Mouse (Mus musculus) frontal cortex, adult (tissue): ENCODE results near the gene Fam198a.
A peak's percentile ranks its signal among the peaks of the same experiment; 100 is the strongest.

ENCODE experiments used
- ATAC-seq: cut with Nextera tagmentation; 2 replicates; pipeline ENCODE4 v1.9.2; 2017; ENCODE audit warnings: mild to moderate bottlenecking, moderate library complexity, mixed read lengths; ENCODE audit not compliant: low TSS enrichment

Fam198a gene

DNA sequence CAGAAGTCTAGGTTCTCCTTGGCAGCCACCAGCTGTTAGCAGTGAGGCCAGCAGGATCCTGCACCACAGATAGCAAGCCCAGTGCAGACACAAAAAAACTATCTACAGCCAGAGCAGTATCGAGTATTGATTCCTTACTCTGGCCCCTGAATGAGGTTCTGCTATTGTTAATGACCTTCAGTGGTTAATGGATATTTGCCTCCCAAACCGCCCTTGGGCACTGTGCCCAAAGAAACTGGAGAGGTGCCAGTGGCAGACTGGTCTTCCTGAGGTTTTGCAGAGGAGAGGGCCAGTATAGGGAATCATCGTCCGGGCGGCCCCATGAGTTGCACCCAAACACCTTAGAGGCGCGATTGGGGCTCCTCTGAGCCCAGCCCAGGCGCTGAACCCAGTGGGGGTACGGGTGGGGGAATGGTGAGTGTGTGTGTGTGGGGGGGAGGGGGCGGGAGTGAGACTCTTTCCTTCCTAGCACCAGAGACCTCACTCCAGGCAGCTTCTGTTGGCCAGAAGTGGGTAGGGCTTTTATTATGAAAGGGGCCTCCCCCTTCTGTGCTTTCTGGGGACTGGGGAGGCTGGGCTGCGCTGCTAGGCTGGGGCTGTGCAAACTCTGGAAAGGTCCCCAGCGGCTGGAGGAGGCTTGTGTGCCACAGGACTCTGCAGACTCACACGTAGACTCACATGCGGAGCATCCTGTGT lies at the start of gene Fam198a:
Gene Fam198a (plus strand): TSS at position 571 of the 696 bp plus-strand sequence.
- peak; percentile 46; the same call in 1 of the 2 replicates for ATAC-seq

DNA sequence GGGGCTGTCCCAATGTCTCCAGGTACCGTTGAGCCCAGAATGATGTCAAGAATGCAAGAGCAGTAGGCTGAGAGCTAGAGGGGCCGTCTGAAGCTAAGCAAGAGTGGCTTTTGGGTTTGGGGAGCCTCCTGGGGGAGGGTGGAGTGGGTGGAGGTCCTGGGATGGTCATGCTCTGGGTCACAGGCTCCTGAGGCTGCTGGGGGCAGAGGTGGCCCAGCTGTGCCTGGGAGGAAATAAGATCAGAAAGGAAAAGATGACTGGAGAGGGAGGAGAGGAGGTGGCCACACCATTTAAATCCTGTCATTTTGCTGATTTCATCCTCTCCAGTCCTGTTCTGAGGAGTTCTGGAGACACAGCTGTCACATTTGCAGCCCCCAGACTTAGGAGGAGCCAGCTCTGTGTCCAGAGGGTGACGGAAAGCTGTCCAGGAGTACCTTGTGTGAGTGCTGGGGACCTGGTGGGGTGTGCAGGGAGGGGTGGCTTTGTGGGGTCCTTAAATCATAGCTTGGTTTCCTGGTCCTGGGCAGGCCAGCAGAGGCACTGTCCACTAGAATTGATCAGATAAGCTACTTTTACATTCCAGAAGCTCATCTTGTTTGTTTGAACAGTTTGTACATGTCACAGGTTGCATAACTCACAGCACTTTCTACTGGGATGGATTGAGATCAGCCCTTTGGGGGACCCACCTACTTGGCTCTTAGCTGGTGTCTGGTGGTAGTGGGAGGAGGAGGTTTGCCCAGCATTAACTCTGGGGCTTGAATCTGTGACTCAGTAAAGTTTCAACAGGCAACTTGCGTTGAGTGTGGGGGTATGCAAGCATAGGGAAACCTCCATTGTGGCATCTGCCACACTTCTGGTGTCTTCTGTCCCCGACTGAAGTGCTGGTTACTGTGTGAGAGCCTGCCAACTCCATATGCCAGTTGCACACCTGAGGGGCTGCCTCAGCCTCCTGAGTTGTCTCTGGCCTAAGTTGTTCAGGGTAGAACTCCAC lies 48.8 kb upstream of the Fam198a start:
- no peak for ATAC-seq

DNA sequence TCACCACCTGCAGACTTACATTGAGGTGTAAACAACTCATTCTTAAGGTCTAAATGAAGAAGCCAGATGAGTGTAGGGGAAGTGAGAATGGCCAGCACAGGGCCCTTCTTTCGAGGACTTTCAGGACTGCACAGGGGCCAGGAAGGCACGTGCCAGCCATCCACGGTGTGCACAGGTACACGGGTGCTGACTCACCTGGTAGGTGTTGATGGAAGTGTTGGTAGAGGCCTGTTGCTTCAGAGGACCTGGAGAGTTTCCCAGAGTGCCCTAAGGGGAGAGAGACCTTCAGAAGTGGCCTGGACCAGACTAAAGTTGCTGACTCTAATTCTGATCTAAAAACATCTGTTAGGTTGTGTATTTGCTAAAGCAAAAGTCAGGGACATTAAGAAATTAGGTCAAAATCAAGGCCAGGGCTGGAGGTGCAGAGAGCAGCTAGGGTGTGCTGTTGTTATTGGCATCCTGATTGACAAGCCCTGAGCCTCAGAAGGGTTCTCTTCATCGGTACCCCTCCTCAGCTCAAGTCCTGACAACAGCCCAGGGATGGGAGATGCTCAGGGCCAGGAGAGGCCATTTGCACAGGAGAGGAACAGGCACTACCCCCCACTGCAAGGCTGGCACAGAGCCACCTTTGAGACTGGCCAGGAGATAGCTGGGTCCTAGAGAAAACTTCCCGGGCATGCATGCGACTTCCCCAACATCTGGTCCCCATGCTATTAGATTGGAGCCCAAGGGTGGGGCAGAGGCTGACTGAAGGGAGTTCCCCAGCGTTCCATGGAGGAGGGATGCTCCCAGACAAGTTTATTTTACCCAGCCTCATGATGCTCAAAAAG lies 47.1 kb upstream of the Fam198a start:
- no peak for ATAC-seq

DNA sequence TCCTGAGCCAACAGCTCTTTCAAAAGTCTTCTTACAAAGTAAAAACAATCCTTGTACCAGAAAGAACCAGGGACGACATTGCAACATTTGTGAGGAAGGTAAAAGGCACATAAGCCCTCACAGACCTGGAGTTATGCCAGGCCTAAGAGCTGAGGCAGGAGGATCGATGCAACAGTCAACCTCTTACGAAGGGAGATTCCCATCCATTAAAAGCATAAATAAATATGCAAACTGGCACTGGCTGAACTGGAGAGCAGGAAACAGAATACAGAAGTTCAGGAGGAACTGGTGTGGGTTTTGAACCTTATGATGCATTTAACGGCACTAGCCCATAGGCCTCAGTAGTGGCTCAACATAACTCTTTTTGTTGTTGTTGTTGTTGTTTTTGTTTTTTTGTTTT lies 46.5 kb upstream of the Fam198a start:
- ATAC-seq: no peak

DNA sequence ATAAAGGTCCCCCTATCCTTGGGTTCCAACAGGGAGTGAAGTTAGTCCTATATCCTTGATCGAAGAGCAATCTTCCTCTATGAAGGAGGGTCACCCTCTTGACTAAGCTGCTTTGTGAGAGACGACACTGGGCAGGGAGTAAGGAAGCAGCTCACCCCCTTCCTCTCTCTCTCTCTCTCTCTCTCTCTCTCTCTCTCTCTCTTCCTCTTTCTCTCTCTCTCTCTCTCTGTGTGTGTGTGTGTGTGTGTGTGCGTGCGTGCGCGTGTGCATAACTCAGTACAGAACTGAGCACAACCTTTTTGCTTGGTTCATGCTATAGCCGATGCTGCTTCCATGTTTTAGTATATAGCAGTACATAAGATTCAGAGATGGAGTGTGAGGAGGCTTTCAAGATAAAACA lies 45.8 kb upstream of the Fam198a start:
- ATAC-seq: no peak

DNA sequence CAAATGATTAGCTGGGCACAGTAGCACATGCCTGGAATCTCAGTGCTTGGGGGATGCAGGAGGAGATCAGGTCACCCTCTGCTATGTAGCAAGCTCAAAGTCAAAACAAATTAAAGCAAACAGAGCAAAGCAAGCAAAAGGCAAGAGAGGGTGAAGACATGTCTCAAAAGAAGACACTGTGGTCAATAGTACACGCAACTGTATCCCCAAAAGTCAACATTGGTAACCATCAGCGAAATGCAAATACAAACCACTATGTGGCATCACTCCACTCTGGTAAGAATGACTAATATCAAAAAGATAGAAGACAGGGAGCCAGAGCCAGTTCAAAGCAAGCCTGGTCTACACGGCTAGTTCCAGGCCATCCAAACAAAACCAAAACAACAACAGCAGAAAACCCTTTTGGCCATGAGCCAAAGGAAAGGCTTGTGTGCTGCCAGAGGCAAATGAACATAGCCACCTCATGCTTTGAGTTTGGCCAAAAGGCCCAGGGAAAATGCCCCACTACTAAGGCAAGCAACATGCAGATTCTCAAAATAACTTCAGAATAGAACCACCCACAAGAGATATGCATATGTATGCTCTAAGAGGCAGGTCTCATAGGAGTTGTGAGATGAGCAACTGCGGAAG lies 45.1 kb upstream of the Fam198a start:
- peak; percentile 79 for ATAC-seq

DNA sequence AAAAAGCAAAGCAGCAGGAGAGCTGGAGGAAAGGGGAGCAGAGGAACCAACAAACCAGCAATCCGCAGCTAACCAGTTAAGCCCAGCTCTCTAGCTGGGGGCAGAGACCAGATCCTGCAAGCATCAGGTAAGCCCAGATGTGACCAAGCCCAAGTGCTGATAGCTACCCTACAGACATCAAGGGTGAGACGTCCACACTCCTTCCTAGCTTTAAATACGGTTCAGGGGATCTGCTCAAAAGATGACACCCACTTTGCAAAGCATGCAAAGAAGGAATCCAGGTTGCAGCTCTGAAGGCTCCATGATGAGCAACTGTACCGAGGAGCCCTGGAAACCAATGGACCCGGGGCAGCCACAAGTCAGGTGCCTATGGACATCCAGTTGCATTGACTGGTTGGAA lies 44.3 kb upstream of the Fam198a start:
- ATAC-seq: peak; percentile 42

DNA sequence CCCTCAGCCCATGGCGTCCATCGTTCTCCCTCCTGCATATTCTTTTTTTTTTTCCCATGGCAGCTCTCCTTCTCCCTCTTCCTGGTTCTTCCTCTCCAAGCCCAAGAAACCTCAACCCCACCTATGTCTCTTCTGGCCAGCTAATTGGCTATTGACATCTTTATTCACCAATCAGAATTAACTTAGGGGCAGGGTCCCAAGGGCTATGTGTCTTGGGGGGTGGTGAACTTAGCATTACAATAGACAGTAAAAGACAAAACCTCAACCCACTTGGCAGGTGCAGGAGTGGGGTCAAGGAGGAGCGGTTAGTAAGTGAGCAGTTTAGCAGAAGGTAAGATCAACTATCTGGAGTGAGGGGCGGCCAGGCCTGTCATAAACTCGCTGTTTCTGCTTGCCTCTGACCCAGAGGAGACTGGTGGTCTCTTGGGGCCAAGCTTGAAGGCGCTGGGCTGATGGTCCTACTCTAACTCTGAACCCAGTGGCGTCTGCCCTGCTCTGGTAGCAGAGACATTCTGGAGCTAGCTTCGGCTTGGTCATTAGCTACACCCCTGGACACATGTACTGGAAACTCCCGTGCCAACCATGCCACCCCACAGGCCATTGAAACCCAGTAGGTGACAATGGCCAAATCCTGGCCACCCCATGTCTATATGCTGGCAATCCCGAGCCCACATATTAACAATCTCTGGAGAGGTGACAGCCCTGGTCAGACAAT lies 43.3 kb upstream of the Fam198a start:
- no peak for ATAC-seq

DNA sequence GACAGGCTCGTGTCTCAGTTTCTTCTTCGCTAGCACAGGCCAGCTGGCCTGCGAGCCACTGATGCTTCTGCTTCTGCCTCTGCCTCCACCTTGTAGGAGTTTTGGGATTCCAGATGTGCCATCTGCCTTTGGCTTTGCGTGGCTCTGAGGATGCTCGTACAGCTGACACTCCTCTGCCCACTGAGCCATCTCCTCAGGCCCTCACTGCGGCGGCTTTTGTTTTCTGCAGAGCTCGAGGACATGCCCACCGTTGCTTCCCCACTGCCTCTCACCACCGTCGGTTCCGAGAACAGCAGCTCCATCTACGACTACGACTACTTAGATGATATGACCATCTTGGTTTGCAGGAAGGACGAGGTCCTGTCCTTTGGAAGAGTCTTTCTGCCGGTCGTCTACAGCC lies 42.5 kb upstream of the Fam198a start:
- ATAC-seq: no peak

DNA sequence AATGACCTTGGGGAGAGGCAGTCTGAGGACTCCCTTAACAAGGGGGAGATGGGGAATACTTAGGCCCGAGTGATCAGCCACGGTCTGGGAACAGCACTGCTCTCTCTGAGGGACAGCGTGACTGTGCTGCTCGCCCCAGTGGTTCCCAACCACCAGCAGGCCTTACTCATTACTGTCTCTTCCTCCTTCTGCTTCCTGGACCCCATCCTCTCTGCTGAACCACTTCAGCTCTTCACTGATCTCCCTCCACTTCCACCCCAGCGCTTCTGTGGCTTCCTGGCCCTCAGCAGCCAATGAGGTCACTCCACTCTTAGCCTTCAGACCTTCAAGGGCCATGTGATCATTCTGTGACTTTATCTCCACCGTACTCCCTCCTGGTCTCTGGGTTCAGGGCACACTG lies 41.2 kb upstream of the Fam198a start:
- ATAC-seq: no peak

DNA sequence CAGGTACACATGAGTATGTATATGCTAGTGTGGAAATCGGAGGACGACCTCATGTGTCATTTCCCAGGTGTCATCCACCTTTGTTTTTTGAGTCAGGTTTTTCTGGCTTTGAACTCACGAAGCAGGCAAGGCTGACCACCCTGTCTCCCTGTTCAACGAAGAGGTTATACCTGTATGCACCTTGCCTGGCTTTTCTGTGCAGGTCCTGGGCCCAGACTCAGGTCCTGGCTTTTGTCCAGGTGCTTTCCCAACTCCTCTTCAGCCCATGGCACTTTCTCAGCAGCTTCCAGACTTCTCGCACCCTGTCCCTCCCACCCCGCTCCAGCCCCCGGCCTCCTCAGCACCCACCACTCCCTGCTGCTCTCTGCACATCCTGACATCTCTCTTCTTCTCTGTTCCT lies 39.6 kb upstream of the Fam198a start:
- no peak for ATAC-seq

DNA sequence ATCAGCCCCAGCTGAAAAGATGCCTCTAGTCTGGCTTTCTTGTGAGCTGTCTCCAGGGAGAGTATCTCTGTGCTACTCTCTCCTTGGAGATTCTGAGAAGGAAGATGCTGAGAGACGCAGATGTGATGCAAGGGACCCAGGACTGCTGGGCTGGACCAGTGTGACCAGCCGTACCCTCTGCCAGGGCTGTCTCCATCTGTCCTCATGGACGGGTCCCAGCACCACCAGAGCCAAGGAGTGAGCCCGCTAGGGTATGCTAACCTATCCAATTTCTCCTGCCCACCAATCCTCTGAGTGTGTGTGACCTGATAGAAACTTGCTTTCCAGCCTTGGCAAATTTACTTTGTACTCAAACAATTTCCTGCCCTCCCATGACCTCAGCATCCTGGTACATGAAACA lies 38.0 kb upstream of the Fam198a start:
- no peak for ATAC-seq

DNA sequence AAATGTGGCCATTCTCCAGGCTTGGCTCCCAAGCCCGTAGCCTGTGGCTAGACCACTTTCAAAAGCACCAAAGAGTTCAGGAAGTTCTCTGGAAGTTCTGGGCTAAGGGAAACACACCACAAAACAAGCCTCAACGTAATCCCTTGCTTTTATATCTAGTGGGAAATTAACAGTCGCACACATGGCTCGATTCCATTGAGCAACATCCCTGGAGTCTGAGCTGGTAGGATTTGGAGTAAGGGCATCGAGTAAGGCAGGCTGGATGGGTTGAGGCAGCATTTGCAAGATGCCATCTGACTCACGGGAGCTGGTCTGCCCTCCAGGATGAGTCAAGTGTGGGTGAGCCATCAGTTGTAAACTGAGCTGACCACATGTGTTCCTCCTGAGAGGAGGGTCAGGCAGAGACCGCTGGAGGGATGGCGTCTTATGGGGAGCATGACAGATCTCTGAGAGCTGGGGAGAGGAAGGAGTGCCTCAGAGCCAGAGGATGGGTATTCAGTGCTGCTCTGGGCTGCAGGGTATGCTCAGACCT lies 36.5 kb upstream of the Fam198a start:
- ATAC-seq: no peak

DNA sequence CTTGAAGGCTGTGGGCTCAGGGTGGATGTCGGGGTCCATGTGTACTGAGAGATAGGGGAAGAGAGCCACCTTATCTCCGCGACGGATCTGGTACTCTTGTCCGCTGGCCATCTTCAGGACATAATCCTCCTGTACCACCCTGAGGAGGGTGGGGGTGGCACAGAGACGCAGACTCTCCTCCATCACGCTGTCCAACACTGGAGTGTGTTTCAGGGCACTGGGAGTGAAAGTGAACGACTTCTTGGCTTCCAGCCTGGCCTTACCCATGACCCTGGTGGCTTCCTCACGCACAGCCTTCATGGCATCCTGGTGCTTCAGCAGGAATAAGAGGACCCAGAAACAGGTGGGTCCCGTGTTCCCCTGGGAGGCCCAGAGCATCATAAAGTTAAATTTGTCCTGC lies 35.7 kb upstream of the Fam198a start:
- no peak for ATAC-seq

DNA sequence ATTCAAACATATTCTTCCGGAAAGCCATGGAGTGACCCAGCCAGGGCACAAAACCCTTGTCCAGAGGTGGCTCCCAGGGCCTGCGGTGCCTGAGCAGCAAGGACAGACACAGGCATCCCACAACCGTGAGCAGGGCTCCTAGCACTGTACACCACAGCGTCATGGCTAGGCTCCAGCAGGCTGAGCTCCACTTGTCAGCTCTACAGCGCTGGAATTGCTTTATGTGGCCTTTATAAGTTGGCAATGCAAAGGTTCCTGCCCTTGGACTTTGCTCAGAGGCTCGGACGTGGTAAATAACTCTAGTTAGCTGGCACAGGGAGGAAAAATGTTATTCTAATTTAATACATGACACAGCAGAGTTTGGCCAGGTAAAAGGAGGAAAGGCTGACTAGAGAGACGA lies 34.7 kb upstream of the Fam198a start, which contains the start of gene Cyp8b1:
Gene Cyp8b1 (minus strand): TSS at position 204 of the 400 bp plus-strand sequence.
- no peak for ATAC-seq

DNA sequence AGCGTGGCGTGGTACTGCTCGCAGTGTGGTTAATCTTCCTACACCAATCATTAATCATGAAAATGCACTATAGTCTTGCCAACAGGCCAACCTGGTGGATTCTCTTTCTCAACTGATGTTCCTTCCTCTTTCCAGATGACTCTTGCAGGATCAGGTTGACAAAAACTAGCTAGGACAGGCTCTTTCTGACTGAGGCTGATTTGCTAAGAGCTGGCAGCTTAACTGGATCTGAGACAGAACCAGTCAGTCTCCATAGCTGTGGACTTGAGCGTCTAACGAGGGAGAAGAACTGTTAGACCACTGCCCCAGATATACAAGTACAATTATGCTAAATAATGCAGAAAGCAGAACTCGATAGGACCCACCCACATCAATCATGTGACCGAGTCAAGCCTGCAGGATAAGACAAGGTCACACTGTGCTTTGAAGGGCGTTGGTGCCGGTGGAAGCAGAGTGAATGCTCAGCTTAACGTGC lies 31.7 kb upstream of the Fam198a start:
- ATAC-seq: no peak

DNA sequence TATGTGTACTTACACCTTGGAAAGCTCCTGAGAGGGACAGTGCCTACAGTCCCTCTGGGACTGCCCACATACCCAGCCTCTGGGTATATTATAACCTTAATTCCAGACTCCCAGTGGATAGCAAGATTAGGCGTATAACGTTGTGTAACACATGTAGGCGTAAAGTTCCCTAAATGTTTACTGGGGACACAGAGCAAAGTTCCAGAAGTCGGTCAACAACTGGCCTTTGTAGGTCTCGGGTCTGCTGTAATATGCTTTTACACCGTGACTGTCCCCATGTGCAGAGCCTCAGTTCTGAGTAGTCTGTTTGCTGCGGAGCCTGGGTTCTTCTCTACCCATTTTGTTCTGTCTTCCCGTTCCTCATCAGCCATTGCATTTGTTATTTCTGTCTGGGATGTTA lies 27.3 kb upstream of the Fam198a start:
- no peak for ATAC-seq

DNA sequence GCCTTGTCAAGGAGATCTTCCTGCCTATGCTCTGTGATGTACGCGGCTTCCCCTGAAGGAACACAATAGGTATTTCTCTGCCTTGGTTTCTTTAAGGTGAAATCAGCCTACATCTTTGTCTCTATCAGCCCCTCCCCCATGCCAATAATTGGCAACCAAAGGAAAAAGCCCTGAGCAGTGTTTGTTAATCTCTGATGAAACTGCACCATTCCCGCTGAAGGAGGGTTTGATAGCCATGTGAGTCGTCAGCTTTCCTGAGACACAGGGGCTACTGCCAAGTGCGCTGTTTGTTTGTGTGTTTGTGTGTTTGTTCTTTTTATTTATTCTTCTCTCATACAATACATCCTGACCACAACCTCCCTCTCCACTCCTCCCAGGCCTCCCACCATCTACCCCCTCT lies 26.9 kb upstream of the Fam198a start:
- ATAC-seq: no peak

DNA sequence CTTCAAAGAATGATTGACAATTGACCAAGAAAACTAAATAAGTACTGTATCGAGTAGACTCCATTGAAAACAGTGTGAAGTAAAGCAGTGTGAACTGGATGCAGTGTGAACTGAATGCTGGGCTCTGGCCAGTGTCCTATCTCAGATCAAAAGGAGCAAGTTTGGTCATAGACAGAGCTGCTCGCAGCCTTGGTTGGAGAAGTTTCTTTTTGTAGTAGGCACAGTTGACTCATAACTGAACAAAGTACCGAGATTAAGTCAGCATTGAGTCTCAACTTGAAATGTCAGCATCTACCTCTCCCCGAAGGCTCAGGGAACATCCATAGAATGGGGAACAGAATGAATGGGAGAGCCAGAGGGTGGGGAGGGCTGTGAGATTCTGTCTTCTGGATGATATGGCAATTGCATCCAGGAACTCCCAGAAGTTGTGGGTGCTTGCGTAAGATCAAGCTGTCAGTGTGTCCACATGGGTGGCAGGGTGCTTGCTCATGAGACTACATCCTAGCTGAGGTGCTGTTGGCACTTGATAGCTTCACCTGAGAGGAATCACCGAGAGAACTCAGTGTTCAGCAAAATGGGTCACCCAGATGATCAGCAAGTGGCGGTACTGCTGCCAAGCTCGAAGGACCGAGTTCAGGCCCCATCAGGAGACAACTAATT lies 25.8 kb upstream of the Fam198a start:
- no peak for ATAC-seq

DNA sequence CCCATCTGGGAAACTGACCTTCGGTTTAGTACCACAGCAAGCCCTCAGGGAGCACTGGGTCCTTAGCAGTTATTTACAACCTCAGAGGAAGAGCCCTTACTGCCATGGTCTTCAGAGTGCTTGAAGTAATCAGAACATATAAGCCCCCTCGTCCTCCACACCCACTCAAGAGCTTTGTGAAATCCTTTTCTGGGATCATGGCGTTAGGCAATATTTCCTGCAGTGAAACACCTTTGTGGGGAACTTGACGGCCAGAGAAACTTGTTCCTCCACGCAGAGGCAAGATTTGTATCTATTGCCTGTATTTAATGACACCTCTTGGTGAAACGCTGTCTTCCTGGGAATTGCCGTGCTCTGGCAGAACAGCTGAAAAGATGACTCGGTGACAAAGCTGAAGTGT lies 24.8 kb upstream of the Fam198a start:
- ATAC-seq: no peak
